Mouse (Mus musculus): Measurements from ENCODE around the gene Mefv. TPM values are rescaled to one million over a fixed set of nuclear protein-coding genes. Genes with fewer than 3 reads are reported as not detected.
"Not testable (repeated sequence)": the region's sequence is repeated elsewhere in the genome, so short reads cannot be mapped to it uniquely, and the experiment has no call there.

Mefv gene
- polyA plus RNA-seq, 1 experiment from 2014 or later = not detected

- no peaks in the 10 kb centered on the region for H3K36me3 ChIP-seq (ENCODE audit: insufficient read depth, low read length)
- H3K4me2 ChIP-seq (replicated peaks; ENCODE audit: low read depth, low read length) = no peak overlapping the region
- H3K9me3 ChIP-seq (ENCODE audit: low read length) = no peaks in the 10 kb centered on the region
- 75% methylated on average over 3 of the region's 3 CpGs for WGBS
- no peaks in the 10 kb centered on the region for H3K27me3 ChIP-seq (ENCODE audit: insufficient read depth, low read length)
- no peaks in the 10 kb centered on the region for H3K4me1 ChIP-seq (ENCODE audit: insufficient read depth, low read length)
- H3K27ac ChIP-seq (ENCODE audit: low read length) = no peak overlapping the region
- no peak overlapping the region for H3K4me3 ChIP-seq (ENCODE audit: low read length)
- no peak for ATAC-seq (ENCODE audit: low FRiP score, low TSS enrichment)
- H3K9ac ChIP-seq (replicated peaks; ENCODE audit: low read length) = no peak overlapping the region
Measured at GRCm38 (mm10) chr16:3723231-3723630, 5.3 kb upstream of the Mefv start.

GRCm38 (mm10) chr16:3714731-3715130 is 3.2 kb downstream of the Mefv start:
- H3K9me3 ChIP-seq (ENCODE audit: low read length) = no peaks in the 10 kb centered on the region
- H3K4me3 ChIP-seq (ENCODE audit: low read length) = no peak overlapping the region
- H3K4me1 ChIP-seq (ENCODE audit: insufficient read depth, low read length) = no peaks in the 10 kb centered on the region
- no peaks in the 10 kb centered on the region for H3K27me3 ChIP-seq (ENCODE audit: insufficient read depth, low read length)
- ATAC-seq (ENCODE audit: low FRiP score, low TSS enrichment) = no peak
- H3K4me2 ChIP-seq (replicated peaks; ENCODE audit: low read depth, low read length) = no peak overlapping the region
- WGBS = 91% methylated on average over 2 of the region's 2 CpGs
- H3K9ac ChIP-seq (replicated peaks; ENCODE audit: low read length) = no peak overlapping the region
- H3K27ac ChIP-seq (ENCODE audit: low read length) = no peak overlapping the region
- H3K36me3 ChIP-seq (ENCODE audit: insufficient read depth, low read length) = no peaks in the 10 kb centered on the region

- Histone ChIP-seq H3K27me3 (ENCODE audit: insufficient read depth, low read length) (no peaks in the 10 kb centered on the region), H3K4me3 (ENCODE audit: low read length) (no peak overlapping the region), H3K27ac (ENCODE audit: low read length) (no peak overlapping the region), H3K4me1 (ENCODE audit: insufficient read depth, low read length) (no peaks in the 10 kb centered on the region), H3K36me3 (ENCODE audit: insufficient read depth, low read length) (no peaks in the 10 kb centered on the region), H3K9ac (replicated peaks; ENCODE audit: low read length) (no peak overlapping the region), H3K9me3 (ENCODE audit: low read length) (no peaks in the 10 kb centered on the region), H3K4me2 (replicated peaks; ENCODE audit: low read depth, low read length) (no peak overlapping the region)
- ATAC-seq (ENCODE audit: low FRiP score, low TSS enrichment) = no peak
- 58% methylated on average over 6 of the region's 6 CpGs for WGBS
Measured at GRCm38 (mm10) chr16:3706680-3707079, 11.2 kb downstream of the Mefv start.

GRCm38 (mm10) chr16:3700893-3701292 is 17.0 kb downstream of the Mefv start:
- Histone ChIP-seq H3K27me3 (ENCODE audit: insufficient read depth, low read length) (no peaks in the 10 kb centered on the region), H3K4me2 (replicated peaks; ENCODE audit: low read depth, low read length) (no peak overlapping the region), H3K27ac (ENCODE audit: low read length) (no peak overlapping the region), H3K36me3 (ENCODE audit: insufficient read depth, low read length) (no peaks in the 10 kb centered on the region), H3K9ac (replicated peaks; ENCODE audit: low read length) (no peak overlapping the region), H3K9me3 (ENCODE audit: low read length) (no peaks in the 10 kb centered on the region), H3K4me1 (ENCODE audit: insufficient read depth, low read length) (no peaks in the 10 kb centered on the region), H3K4me3 (ENCODE audit: low read length) (no peak overlapping the region)
- no peak for ATAC-seq (ENCODE audit: low FRiP score, low TSS enrichment)
- WGBS = 60% methylated on average over 1 of the region's 1 CpGs

- no peak overlapping the region for H3K4me2 ChIP-seq (replicated peaks; ENCODE audit: low read depth, low read length)
- H3K36me3 ChIP-seq (ENCODE audit: insufficient read depth, low read length) = no peaks in the 10 kb centered on the region
- H3K4me1 ChIP-seq (ENCODE audit: insufficient read depth, low read length) = no peaks in the 10 kb centered on the region
- no peak for ATAC-seq (ENCODE audit: low FRiP score, low TSS enrichment)
- WGBS = 81% methylated on average over 8 of the region's 8 CpGs
- H3K27ac ChIP-seq (ENCODE audit: low read length) = no peak overlapping the region
- H3K9me3 ChIP-seq (ENCODE audit: low read length) = no peaks in the 10 kb centered on the region
- no peaks in the 10 kb centered on the region for H3K27me3 ChIP-seq (ENCODE audit: insufficient read depth, low read length)
- H3K9ac ChIP-seq (replicated peaks; ENCODE audit: low read length) = no peak overlapping the region
- no peak overlapping the region for H3K4me3 ChIP-seq (ENCODE audit: low read length)
Measured at GRCm38 (mm10) chr16:3699281-3699680, 18.6 kb downstream of the Mefv start.

- H3K4me2 ChIP-seq (replicated peaks; ENCODE audit: low read depth, low read length); H3K4me3 ChIP-seq (ENCODE audit: low read length); H3K27ac ChIP-seq (ENCODE audit: low read length); ATAC-seq (ENCODE audit: low FRiP score, low TSS enrichment); H3K9ac ChIP-seq (replicated peaks; ENCODE audit: low read length); H3K36me3 ChIP-seq (ENCODE audit: insufficient read depth, low read length); H3K4me1 ChIP-seq (ENCODE audit: insufficient read depth, low read length); H3K27me3 ChIP-seq (ENCODE audit: insufficient read depth, low read length); H3K9me3 ChIP-seq (ENCODE audit: low read length): not testable (repeated sequence)
- WGBS = 58% methylated on average over 20 of the region's 20 CpGs
Measured at GRCm38 (mm10) chr16:3689608-3690007, 28.3 kb downstream of the Mefv start.

Other genes with a start within 250 kb of the Mefv start
- gene Olfr161, start 127.1 kb downstream of the Mefv start, polyA plus RNA-seq (2015; fragmentation: Nextera tagmentation; extraction: Ambion mirVana) = not detected in 2 replicates
- gene Zfp263, start 26.0 kb upstream of the Mefv start, polyA plus RNA-seq (2015; fragmentation: Nextera tagmentation; extraction: Ambion mirVana) = 43.8 and 51.8 TPM in 2 replicates
- gene Olfr15, start 112.8 kb upstream of the Mefv start, polyA plus RNA-seq (2015; fragmentation: Nextera tagmentation; extraction: Ambion mirVana) = not detected in 2 replicates
- gene Zfp174, start 129.2 kb upstream of the Mefv start, polyA plus RNA-seq (2015; fragmentation: Nextera tagmentation; extraction: Ambion mirVana) = 1.2 and 1.3 TPM in 2 replicates
- gene Naa60, start 154.3 kb upstream of the Mefv start, polyA plus RNA-seq (2015; fragmentation: Nextera tagmentation; extraction: Ambion mirVana) = 50.7 and 57.6 TPM in 2 replicates
- 5.7 and 6.7 TPM in 2 replicates for gene Zfp597, start 166.5 kb upstream of the Mefv start, polyA plus RNA-seq (2015; fragmentation: Nextera tagmentation; extraction: Ambion mirVana)
- 1.1 and 1.3 TPM in 2 replicates for gene Gm20695, start 166.6 kb upstream of the Mefv start, polyA plus RNA-seq (2015; fragmentation: Nextera tagmentation; extraction: Ambion mirVana)
- 7.9 and 10.9 TPM in 2 replicates for gene 1700037C18Rik, start 190.6 kb upstream of the Mefv start, polyA plus RNA-seq (2015; fragmentation: Nextera tagmentation; extraction: Ambion mirVana)
- 24.5 and 26.5 TPM in 2 replicates for gene Cluap1, start 190.7 kb upstream of the Mefv start, polyA plus RNA-seq (2015; fragmentation: Nextera tagmentation; extraction: Ambion mirVana)